Mouse (Mus musculus) regulatory T cell (primary cell): Measurements from ENCODE around the gene B3gnt3.
"Not testable (repeated sequence)": the region's sequence is repeated elsewhere in the genome, so short reads cannot be mapped to it uniquely, and the experiment has no call there.

ENCODE experiments used
- in situ Hi-C: fragments of 300-600 bp; cut with MboI, MseI; formaldehyde crosslinking; loops from one replicate; pipeline ENCODE4 v1.15.1; 2025; ENCODE audit warnings: high pct_unique_total_duplicates

Gene B3gnt3

DNA sequence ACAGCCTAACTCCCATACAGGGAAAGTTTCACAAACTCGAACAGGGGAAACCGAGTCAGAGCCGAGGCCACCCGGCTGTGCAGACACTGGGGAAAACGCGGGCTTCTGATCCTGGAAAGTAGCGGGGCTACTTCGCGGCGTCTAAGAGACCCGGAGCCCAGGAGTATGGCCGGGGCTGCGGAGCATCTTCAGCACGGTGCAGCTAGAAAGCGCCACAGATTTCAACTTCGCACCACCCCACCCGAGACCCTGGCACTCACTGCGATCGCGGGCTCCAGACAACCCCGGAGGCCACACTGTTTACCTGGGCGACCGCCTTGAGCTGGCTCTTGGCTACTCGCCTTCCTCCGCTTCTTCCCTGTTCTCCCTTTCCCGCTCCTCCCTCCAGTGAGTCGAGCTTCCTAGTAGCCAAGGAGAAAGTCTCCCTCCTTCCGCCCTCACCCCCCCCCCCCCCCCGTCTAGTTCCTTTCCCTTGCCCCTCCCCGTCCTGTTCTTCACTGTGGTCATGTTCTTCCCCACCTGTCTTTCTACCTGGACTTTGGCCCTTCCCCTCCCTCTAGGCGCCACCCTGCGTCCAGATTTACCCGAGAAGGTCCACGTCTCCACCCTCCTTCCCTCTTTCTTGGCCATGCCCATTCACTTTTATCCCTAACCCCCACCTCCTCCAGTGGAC lies at the start of gene B3gnt3:
Gene B3gnt3 (minus strand): TSS at position 376 of the 673 bp plus-strand sequence.
- in situ Hi-C loops: loop anchor here (5.0 kb wide), 1 partner anchor 569 kb away; no protein-coding TSS in a partner anchor

DNA sequence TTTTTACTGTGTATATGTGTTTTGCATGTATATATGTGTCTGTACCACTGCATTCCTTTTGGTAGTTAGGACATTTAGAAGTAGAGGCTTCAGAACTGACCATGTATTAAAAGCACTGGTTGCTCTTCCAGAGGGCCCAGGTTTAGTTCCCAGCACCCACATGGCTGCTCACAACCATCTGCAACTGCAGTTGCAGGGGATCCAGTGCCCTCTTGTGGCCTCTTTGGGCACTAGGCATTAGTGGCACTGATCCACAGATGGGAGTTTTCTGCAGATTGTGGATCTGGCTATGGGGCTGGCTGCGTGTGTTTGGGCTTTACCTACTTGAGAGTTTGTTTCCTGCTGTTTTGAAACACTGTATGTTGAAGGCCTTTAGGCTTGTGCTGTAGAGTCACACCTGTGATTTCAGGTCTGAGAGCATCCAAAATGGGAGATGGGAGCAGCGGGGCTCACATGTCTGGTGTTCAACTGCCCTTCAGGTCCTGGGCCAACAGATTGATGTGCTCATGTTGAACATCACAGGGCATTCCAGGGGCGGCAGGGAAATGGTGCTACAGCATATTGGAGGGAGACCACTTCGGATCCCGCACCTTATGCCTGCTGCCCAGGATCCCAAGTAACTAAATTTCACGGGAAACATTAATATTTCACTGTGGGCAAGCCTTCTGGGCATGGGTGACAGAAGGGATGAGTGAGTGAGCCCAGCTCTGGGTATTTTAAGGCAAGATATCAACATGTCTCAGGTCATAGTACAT lies 47.9 kb upstream of the B3gnt3 start:
- in situ Hi-C loops: not testable (repeated sequence)

DNA sequence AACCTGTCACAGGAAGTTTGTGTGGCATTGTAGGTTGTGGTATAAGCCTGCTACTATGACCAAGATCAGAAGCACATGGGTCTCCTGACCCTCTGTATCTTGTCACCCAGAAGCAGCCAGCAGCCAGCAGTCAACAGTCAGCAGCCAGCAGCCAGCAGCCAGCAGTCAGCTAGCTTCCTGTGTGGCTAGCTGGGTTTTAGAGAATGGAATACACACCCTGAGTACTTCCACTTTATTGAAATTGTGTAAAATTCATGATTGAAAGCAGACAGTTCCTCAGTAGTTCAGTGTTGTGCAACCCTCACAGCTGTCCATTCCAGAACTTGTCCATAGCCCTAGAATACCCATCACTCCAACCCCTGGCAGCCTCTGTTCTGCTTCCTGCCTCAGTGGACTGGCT lies 45.5 kb upstream of the B3gnt3 start:
- in situ Hi-C loops: not testable (repeated sequence)

DNA sequence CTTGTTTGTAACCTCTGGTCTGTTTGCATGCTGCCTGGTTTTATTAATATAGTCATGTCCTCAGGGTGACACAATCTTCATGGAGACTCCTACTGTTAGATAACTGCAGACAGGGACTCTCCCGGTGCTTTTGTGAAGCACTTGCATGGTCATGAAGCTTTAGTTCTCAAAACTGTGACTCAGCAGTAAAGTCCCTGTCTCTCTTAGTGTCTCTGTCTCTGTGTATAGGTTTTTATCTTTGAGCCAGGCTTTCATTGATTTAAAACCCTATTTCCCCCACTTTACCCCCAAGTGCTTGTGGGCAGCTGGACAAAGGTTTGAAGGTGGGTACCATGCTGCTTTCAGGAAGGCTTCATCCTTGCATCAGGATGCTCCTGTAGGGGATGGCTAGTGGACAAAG lies 43.7 kb upstream of the B3gnt3 start:
- in situ Hi-C loops: no loop called here

DNA sequence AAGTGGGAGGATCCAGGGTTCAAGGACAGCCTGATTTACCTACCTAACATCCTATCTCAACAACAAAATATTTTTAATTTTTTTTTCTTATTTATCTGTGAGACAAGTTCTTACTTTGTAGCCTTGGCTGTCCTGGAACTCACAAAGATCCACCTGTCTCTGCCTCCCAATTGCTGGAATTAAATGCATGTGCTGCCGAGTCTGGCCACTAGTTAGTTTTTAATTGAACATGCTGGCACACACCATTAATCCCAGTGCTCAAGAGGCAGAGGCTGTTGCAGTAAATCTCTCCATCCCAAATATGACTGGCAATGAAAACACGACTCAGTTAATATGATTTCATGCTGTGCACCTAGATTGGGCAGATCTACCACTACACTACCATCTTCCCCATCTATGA lies 41.2 kb upstream of the B3gnt3 start:
- in situ Hi-C loops: loop anchor here (5.0 kb wide), 1 partner anchor 465 kb away; no protein-coding TSS in a partner anchor

DNA sequence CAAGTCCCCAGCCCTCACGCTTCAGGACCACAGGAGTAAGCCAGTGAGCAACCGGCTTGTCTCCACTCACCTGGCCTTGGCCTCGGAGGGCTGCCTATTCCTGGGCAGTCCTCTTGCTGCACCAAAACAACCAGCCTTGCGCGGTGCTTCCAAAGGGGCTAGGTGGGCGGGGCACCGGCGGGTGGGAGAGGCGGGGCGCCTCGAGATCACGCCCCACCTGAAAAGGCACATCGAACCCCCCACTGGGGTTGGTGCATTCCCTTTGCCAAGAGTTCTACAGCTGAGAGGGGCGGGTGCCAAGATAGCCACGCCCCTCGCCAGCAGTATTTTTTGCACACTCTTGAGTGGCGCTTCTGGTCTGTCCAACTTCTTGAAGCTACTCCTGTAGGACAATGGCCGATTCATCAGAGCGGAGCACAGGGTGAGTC lies 40.1 kb upstream of the B3gnt3 start:
- in situ Hi-C loops: loop anchor here (5.0 kb wide), 1 partner anchor 464 kb away; no protein-coding TSS in a partner anchor

DNA sequence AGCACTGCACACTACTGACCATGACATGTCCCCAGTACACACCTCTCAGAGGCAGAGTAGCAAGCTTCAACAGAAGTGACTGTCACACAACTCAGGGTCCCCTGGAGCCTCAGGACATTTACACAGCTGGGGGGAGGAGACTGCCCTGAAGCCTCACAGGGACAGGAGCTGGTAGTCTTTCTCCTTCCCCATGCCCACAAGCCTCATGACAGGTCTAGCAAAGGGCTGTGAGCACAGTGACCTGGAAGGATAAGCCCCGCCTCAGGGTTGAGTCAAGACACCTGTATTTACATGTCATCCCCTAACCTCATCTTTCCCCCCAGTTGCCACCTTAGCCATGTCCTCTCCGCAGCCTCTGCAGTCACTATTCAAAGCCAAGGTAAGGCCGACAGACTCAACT lies 39.6 kb upstream of the B3gnt3 start:
- in situ Hi-C loops: loop anchor here (5.0 kb wide), 1 partner anchor 464 kb away; no protein-coding TSS in a partner anchor

DNA sequence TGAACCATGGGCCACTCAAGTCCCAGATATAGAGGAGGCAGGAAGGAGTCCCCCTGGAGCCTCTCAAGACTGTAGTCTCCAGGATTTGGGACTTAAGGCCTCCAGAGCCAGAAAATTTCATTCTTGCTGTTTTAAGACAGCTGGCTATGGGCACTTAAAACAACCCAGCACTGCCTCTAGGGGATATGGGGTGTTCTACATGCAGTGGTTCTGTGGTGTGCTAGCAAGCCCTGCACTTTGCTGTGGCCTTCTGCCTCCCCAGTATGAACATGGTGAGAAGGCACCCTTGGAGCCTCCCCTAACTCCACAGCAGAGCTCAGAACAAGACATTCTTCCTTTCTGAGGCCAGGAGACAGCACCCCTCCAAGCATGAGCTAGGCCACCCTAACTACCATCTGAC lies 36.7 kb upstream of the B3gnt3 start:
- in situ Hi-C loops: not testable (repeated sequence)

DNA sequence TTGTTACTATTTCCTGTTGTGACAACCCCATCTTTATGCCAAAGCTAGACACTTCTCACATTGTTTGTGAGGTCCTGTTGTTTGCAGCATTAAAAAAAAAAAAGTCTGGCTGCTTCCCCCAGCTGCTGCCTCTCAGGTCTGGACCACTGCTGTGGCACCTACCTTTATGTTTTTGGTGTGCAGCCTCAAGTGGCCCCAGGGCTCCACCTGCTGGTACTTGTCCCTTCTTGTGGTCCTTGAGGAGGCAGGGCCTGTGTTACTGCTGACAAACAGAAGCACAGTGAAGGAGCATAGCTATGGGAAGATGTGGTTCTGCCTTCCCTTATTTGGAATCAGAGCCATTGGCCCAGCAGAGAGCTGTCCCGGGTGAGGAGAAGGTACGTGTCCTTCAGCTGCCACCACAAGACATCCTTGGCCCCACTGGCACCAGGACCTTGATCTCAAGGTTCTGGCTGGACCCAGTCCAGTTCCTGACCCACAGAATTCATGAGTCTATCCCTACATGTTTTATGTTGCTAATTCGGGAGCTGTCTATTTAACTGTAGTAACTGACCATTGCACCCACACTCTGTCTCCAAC lies 30.2 kb upstream of the B3gnt3 start:
- in situ Hi-C loops: no loop called here

DNA sequence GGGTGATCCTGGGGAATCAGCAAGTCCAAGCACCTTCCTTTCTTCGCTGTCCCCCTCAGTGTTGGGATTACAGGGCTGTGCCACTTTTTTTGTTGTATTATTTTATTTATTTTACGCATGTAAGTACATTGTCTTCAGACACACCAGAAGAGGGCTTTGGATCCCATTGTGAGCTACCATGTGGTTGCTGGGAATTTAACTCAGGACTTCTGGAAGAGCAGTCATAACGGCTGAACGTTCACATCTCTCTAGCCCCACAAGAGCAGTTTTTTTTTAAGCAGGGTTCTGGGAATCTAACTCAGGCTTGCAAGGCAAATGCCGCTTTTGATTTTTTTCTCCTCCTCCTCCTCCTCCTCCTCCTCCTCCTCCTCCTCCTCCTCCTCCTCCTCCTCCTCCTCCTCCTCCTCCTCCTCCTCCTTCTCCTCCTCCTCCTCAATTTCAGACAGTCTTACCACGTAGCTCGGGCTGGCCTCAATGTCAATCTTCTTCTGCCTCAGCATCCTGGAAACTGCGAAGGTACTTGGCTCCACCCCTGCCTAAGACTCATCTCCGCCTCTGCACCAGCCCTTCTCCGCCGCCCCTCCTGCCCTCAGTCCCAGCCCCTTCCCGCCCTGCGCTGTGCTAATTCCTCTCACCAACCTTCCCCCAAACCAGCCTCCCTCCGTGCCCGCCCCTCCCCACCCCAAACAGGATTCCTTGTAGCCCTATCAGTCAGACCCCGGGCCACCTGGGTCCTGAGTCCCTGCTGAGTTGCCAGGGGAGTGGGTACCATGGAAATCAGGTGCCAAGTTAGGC lies 27.4 kb upstream of the B3gnt3 start:
- in situ Hi-C loops: no loop called here

DNA sequence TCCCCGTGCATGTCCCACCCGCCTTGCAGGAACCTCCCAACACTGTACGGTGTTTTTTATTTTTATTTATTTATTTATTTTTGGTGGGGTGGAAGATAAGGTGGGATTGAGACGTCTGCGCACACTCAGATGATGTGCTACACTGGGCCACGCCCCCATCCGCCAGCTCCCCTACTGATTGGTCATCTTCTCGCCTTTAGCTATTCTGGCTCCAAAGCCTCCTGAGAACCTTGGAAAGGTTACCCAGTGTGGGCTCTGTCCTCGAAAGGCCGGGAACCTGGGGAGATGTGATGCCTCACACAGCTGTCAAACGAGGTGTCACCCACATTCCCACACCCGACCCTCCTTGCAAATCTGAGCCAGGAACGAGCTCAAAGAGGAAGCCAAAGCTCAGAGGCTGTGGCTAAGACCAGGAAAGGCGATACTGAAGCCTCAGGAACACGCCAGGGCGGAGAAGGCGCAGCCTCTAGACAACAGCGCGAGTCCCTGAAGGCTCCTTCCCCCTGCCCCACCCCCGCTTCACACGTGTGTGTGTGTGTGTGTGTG lies 26.7 kb upstream of the B3gnt3 start:
- in situ Hi-C loops: no loop called here

DNA sequence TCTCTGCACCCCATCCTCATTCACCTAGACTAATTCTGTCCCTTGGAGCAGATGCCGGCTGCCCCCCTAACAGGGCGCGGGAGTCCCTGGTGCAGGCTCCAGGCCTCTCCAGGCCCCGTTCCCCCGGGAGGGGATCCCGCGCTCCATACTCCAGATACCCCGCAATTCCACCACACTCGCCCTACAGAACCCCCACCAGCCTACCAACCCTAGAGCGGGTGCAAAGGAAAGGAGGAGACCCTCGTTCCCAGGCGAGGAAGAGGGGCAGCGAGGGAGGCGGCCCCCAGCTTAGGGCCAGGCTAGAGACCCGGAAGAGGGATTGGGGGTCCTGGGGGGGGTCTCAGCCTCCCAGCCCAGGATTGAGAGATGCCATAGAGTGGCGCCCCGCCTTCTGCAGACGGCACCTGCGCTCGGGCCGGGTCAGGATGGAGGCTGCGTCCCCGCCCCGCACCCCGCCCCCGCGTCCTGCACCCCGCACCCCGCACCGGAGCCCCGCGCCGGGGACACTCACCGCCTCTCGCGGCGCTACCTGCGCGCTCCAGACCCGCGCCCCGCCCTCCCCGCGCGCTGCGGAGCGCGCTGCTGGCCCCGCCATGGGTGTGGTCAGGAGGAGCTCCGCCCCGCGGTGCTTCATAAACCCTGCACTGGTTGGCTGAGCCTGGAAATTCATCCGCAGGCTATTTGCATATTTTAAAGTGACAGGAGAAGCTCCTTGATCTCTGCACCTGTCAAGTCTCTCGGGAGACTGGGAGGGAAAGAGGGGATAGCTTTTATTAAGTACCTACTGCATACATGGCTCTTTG lies 23.7 kb upstream of the B3gnt3 start, which contains the start of gene Fcho1:
Gene Fcho1 (minus strand): TSS at position 595 of the 803 bp plus-strand sequence.
- in situ Hi-C loops: no loop called here

DNA sequence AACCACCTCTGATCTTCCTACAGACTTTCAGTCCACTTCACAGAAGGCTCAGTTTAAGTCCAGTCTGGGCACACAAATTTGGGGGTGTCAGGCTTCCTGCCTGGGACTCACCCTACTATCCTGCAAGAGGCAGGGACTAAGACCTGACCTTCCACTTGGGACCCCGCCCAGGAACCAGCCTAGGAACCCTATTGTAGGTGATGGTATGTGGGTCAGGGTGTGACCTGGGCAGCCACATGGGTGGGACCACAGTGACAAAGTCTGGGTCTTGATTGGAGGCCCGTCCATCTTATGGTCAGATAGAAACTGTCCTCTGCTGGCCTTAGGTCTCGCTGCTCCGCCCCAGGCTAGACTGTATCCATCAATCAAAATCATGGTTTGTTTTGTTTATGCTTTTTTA lies 22.8 kb upstream of the B3gnt3 start:
- in situ Hi-C loops: no loop called here

DNA sequence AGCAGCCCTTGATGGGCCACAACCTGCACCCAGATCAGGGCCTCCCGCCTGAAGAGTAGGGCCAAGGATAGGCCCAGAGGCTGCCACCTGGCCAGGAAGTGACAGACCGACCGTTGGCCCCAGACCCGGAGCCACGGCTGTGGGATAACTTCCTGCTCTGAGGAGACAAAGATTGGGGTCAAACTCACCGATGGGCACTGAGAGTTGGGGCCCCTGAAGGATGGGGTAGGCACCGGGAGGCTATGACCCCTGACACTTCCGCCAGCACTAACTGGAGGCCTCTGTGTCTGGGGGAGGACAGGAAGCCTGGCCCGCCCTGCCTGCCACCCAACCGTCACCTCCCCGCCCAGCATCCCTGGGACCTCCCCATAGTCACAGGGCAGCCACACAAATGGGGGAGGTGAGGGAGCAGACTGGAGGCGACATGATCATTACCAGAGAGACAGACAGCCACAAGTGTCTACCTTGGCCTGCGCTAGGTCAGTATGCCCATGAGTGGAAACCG lies 21.5 kb upstream of the B3gnt3 start:
- in situ Hi-C loops: no loop called here

DNA sequence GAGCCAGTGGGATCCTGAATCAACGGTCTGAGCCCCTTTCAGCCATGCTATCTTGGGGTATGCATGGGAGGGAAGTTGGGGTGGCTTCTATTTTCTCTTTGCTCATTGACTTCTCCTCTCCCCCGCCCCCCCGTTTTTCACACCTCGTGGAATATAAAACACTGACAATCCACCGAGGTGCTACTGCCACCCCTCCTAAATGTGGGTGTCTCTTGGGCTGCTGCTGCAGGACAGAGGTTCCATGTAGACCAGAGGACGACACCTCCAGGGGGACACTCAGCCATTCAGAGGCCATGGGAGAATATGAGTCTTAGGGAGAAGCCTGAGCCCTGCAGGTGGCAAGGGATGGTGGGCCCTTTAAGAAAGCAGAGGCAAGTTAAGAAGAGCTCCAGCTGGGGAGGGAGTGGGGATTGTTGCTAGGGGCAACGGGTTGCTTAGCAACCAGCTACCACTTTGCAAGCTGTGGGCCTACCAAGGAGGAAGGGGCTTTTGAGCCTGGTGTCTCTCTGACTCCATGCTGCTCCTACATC lies 18.4 kb upstream of the B3gnt3 start:
- in situ Hi-C loops: no loop called here

DNA sequence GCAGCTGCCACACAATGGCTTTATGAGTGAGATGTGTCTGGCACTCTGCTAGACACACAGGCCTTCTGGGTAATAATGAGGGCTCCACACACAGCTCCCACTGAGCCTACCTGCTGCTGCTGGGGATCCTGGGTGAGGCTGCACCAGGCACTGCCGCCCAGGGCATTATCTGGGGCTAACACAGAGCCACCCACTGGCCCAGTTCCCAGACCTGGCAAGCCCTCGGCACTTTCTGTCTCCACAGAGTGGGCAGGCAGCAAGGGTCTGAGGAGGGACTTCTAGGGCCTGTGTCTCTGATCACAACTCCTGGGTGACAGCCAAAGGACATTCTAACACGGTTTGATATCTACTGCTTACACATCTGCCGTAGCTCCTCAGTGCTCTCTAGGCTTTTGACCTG lies 17.6 kb upstream of the B3gnt3 start:
- in situ Hi-C loops: no loop called here

DNA sequence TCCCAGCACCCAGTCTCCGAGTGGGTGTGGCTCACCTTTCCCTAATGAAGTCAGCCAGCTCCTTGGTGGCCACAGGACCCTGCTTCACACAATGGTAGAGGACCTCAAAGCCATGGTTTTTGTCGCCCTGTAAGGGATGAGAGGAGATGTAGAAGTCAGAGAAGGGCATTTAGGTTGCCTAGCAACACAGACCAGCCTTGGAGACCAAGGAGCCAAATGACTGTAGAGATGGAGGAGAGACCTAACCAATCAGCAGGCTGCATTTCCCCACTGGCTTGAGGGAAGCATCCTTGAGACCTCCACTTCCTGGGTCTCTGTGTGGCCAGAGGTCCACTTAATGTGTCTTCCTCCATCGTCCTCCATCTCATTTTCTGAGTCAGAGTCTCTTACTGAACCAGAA lies 16.7 kb upstream of the B3gnt3 start:
- in situ Hi-C loops: no loop called here

DNA sequence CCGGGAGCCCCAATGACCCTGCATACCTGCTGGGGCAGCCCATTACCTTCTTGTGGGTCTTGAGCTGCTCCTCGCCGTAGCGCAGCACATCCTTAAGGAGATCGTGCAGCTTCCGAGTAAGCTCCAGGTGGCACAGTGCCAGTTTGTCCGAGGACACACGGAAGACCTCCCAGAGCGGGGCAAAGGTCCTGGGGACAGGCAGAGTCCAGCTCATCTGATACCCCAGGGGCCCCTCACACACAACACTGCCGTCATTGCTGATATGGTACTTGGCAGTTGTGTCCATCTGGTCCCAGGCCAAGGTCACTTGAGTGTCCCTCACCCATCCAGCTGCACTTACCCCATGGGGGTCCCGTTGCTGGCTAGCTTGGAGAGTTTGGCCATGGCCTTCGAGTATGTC lies 15.5 kb upstream of the B3gnt3 start:
- in situ Hi-C loops: no loop called here

DNA sequence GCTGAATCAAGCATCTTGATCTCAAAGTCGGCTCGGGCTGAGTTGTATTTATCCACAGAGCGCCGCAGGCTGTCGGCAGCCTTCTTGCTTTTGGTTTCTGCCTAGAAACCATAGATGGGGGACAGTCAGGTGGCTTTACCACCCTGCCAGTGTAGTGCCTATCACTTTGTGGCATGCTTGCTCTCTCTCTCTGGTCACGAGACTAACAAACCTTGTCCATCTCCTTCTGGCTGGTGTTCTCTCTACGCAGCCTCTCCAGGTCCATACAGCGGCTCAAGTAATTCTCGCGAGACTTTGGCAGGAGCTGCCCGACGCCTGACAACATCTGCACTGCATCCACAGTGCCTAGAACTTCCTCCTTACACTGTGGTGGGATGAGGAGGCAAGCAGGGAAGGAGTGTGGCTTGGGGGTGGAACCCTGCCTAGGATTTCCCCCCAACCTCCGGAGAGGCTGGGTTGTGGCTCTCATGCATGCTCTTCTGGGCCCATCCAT lies 15.0 kb upstream of the B3gnt3 start:
- in situ Hi-C loops: no loop called here

DNA sequence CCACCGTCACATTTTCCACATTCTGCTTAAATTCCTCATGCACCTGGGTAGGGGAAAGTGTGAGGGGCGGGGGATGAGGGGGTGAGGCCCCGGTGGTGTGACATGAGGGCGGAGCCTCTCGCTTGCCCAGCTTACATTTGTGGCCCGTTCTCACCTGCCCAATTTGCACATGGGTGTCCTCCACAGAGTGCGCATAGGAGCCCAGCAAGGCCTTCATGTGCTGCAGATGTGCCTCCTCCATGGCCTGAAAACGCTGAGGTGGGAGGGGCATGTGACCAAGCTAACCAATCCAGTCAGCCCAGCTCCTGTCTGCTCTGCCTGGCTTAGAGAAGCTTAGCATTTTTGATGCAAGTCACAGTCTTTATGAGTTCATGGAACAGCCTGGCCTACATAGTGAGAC lies 13.9 kb upstream of the B3gnt3 start:
- in situ Hi-C loops: no loop called here
